Mouse (Mus musculus) forebrain, embryonic 15.5 days (tissue): ENCODE data around the gene Srgap1. TPM values are rescaled to one million over a fixed set of nuclear protein-coding genes. Genes with fewer than 3 reads are reported as not detected.
A peak's percentile ranks its signal among the peaks of the same experiment; 100 is the strongest.

ENCODE experiments used
- ATAC-seq: fragments of 200-750 bp; cut with Nextera tagmentation; replicated peaks from 2 replicates; pipeline ENCODE4 v1.8.0; 2017; ENCODE audit warnings: mild to moderate bottlenecking, moderate TSS enrichment, moderate library complexity
- H3K27ac ChIP-seq: fragments of 300-500 bp; sonication (generic); replicated peaks from 2 replicates; pipeline ENCODE4 v1.5.1; 2015; ENCODE audit warnings: mild to moderate bottlenecking, inconsistent platforms
- H3K27me3 ChIP-seq: fragments of 300-500 bp; sonication (generic); 2 replicates; pipeline ENCODE4 v1.6.1; 2015; ENCODE audit warnings: inconsistent platforms
- H3K36me3 ChIP-seq: fragments of 300-500 bp; sonication (generic); 2 replicates; pipeline ENCODE4 v1.6.1; 2015; ENCODE audit warnings: mild to moderate bottlenecking, inconsistent platforms
- H3K4me1 ChIP-seq: fragments of 300-500 bp; sonication (generic); 2 replicates; pipeline ENCODE4 v1.6.1; 2015; ENCODE audit warnings: inconsistent platforms
- H3K4me2 ChIP-seq: fragments of 300-500 bp; sonication (generic); replicated peaks from 2 replicates; pipeline ENCODE4 v1.6.1; 2015; ENCODE audit warnings: mild to moderate bottlenecking, inconsistent platforms
- H3K4me3 ChIP-seq: fragments of 300-500 bp; sonication (generic); 2 replicates; pipeline ENCODE4 v1.5.1; 2015; ENCODE audit warnings: mild to moderate bottlenecking, inconsistent platforms
- H3K9ac ChIP-seq: fragments of 300-500 bp; sonication (generic); replicated peaks from 2 replicates; pipeline ENCODE4 v1.6.1; 2015; ENCODE audit warnings: mild to moderate bottlenecking, inconsistent platforms
- H3K9me3 ChIP-seq: fragments of 300-500 bp; sonication (generic); 2 replicates; pipeline ENCODE4 v1.6.1; 2016; ENCODE audit warnings: inconsistent platforms
- WGBS: fragments of 180-500 bp; shearing (Covaris S2); methylation state at CpG from one replicate; pipeline ENCODE4 v1.1.7; 2015; ENCODE audit warnings: mixed read lengths; 5-methylcytosine and 5-hydroxymethylcytosine counted together
- polyA plus RNA-seq: library from polyadenylated mRNA; unstranded; fragments of >200 nt; fragmentation: Nextera tagmentation; extraction: Ambion mirVana; gene quantifications from 2 replicates; pipeline ENCODE4 v1.2.1, GENCODE M21; 2015

The Srgap1 gene
- polyA plus RNA-seq = 31.9 and 34.7 TPM in 2 replicates

DNA sequence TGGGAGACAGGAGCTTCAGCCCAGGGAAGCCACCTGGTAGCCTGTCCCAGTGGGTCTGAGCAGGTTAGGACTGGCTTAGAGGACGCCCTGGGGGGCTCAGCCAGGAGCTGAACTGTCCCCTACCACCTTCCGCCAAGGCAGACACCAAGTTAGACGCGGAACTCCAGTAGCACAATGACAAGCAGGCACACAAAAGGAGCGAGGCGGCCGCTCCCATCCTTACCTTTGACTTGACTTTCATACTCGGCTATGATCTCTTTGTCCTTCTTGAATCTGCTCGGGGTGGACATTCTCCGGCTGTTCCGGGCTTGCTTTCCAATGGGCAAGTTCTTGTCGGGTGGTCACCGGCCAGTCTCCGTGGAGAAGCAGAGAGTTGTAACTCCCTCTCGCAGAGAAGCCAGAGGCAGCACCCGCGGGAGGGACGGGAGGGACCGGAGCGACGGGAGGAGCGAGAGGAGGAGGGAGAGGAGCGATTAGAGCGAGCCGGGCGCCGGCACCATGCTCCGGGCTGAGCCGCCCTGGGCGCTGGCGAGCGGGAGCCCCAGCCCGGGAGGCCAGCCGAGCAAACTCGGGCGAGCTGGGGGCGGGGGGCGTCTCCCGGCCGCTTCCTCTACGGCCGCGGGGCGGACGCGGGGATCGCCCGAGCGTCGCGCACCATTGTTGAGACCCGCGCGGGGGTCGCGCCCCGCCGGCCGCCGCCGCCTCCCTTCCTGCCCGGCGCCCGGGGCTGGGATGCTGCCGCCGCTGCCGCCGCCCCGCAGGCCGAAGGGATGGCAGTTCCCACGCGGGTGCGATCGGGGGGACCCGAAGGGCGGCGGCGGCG is at the start of gene Srgap1:
Gene Srgap1 (minus strand): TSS at position 412 of the 823 bp plus-strand sequence.
- peak within 1 kb of the TSS; percentile 83 for H3K27ac ChIP-seq
- peak; percentile 88 for ATAC-seq
- peak within 1 kb of the TSS; percentile 45 for H3K4me2 ChIP-seq
- peak within 1 kb of the TSS; percentile 54 for H3K4me3 ChIP-seq
- peaks cover 12% of the 10 kb centered on the region; the same call in 1 of the 2 replicates for H3K4me1 ChIP-seq
- H3K9me3 ChIP-seq = no peaks in the 10 kb centered on the region
- H3K9ac ChIP-seq = peak within 1 kb of the TSS; percentile 78
- no peaks in the 10 kb centered on the region for H3K27me3 ChIP-seq
- WGBS = under 1% methylated on average over 55 of the region's 79 CpGs
- no peaks in the 10 kb centered on the region for H3K36me3 ChIP-seq

DNA sequence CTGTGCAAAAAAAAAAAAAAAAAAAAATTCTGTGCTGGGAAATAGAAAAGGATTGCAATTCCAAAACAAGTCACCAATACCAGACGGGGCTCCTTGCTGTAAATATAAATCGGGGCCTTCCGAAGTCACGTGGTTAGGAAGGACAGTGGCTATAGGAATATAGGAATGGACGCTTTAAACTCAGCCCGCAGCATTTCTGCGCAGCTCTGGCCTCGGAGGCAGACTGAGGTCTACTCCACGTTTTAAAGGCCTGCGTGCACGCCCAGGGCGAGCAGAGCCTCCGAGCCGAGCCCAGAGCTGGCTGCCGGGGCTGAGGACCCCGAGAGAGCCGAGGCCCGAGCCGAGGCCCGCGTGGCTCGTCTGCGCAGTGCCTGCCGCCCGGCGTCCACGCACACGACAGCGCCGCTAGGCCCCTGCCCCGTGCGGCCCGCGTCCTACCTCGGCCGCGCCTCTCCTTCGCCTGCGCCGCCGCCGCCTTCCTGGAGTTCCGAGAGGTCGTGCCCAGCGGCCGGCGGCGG is 49.4 kb upstream of the Srgap1 start:
- H3K9ac ChIP-seq = peak overlapping the region; percentile 80
- peaks cover 11% of the 10 kb centered on the region for H3K4me1 ChIP-seq
- peak overlapping the region; percentile 87 for H3K27ac ChIP-seq
- H3K27me3 ChIP-seq = no peaks in the 10 kb centered on the region
- peak; percentile 83 for ATAC-seq
- peaks cover 4% of the 10 kb centered on the region; the same call in 1 of the 2 replicates for H3K36me3 ChIP-seq
- WGBS = 0% methylated on average over 48 of the region's 48 CpGs
- no peaks in the 10 kb centered on the region for H3K9me3 ChIP-seq
- peak overlapping the region; percentile 76 for H3K4me2 ChIP-seq
- H3K4me3 ChIP-seq = peak overlapping the region; percentile 76

DNA sequence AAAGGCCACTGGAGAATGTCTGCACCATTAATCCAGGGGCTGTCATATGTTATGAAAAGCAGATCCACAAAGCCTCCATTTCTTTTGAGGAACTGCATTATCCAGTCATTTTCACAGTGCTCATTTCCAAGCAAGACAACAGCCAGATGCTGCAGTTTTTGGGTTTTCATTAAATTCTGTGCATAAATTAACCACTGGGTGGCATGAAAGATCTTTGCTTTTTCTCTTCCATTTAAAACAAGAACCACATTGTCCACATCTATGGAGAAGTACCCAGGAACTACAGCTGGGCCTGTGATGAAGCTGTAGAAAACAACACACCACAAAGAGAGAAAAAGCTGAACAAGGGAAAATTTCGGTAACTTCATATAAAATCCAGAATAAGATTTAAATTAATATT is 43.4 kb upstream of the Srgap1 start:
- H3K27me3 ChIP-seq = no peaks in the 10 kb centered on the region
- H3K4me2 ChIP-seq = no peak overlapping the region
- 98% methylated on average over 1 of the region's 1 CpGs for WGBS
- H3K9me3 ChIP-seq = peaks cover 17% of the 10 kb centered on the region
- H3K4me3 ChIP-seq = no peak overlapping the region
- no peak for ATAC-seq
- H3K27ac ChIP-seq = no peak overlapping the region
- no peak overlapping the region for H3K9ac ChIP-seq
- peaks cover 34% of the 10 kb centered on the region for H3K36me3 ChIP-seq
- H3K4me1 ChIP-seq = peaks cover 6% of the 10 kb centered on the region

DNA sequence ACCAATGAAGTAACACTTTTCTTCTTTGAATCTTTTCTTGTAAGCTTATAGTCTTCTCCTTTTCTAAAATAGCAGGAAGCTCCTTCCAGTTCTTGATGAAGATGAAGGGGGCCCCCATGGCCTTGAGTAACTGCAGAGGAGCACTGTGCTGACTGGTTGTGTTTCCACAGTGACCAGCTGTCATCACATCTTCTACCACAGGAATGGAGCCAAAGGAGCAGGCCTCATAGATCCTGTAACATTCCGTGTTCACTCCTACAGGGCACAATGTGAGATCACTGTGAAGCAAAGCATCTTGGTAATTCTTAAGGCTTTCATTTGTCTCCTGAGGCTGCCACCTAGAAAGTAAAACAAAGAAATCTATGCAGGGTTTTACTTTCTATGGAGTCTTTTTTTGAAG is 34.2 kb upstream of the Srgap1 start:
- Histone ChIP-seq H3K36me3 (peaks cover 11% of the 10 kb centered on the region), H3K9ac (no peak overlapping the region), H3K27ac (no peak overlapping the region), H3K4me1 (no peaks in the 10 kb centered on the region), H3K9me3 (peaks cover 8% of the 10 kb centered on the region; the same call in 1 of the 2 replicates), H3K27me3 (no peaks in the 10 kb centered on the region), H3K4me2 (no peak overlapping the region), H3K4me3 (no peak overlapping the region)
- 98% methylated on average over 1 of the region's 1 CpGs for WGBS
- ATAC-seq = no peak

DNA sequence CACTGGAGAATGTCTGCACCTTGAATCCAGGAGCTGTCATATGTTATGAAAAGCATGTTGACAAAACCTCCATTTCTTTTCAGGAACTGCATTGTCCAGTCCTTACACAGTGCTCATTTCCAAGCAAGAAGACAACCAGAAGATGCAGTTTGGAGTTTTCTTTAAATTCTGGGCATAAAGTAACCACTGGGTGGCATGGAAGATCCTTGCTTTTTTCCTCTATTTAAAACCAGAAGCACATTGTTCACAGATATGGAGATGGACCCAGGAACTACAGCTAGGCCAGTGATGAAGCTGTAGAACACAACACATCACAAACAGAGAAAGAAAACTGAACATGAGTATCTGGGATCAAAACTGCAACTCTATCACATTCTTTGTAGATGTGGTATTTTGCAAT is 22.0 kb upstream of the Srgap1 start:
- no peak overlapping the region for H3K4me3 ChIP-seq
- no peak for ATAC-seq
- no peaks in the 10 kb centered on the region for H3K4me1 ChIP-seq
- H3K4me2 ChIP-seq = no peak overlapping the region
- H3K27me3 ChIP-seq = no peaks in the 10 kb centered on the region
- H3K9ac ChIP-seq = no peak overlapping the region
- no peaks in the 10 kb centered on the region for H3K9me3 ChIP-seq
- H3K27ac ChIP-seq = no peak overlapping the region
- no peaks in the 10 kb centered on the region for H3K36me3 ChIP-seq

DNA sequence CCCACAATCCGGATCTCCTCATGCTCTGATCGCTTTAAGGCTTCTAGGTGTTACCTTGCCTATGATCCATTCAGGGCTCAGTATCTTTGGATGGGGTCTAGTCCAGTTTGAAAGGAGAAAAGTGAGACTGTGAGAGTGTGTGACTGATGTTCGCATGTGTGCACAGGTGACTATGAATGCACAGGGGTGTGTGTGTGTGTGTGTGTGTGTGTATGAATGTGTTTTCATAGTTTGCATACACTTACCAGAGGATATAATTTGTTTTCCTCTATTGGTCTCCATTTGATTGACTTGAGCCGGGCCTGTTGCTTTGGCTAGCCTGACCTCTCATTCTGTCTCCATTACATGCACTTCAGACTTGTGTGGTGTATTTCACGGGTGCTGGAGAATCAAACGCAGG is 8.7 kb upstream of the Srgap1 start:
- Histone ChIP-seq H3K27me3 (no peaks in the 10 kb centered on the region), H3K9ac (no peak overlapping the region), H3K4me2 (no peak overlapping the region), H3K27ac (no peak overlapping the region), H3K4me3 (no peak overlapping the region), H3K36me3 (no peaks in the 10 kb centered on the region), H3K4me1 (no peaks in the 10 kb centered on the region), H3K9me3 (no peaks in the 10 kb centered on the region)
- ATAC-seq = no peak
- WGBS = 87% methylated on average over 6 of the region's 6 CpGs

DNA sequence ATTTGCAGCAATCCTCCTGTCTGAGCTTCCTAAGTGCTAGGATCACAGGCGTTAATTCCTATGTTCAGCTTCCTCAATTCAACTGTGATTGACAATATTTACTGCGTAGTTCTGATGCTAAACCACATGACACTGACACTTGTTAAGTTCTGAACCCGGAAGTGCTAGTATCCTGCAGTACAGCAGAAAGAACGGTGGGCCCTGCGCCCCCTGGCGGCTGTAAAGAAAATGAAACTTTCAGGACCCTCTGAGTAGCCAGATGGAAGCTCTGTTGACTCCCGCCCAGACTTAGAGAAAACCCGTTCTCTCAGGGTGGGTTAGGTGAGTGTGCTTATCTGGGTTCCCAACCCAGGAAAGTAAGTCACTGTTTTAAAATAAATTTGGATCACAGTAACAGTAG is 7.4 kb upstream of the Srgap1 start:
- H3K27ac ChIP-seq = no peak overlapping the region
- no peaks in the 10 kb centered on the region for H3K27me3 ChIP-seq
- WGBS = 12% methylated on average over 8 of the region's 8 CpGs
- peak; percentile 81 for ATAC-seq
- H3K36me3 ChIP-seq = no peaks in the 10 kb centered on the region
- no peaks in the 10 kb centered on the region for H3K9me3 ChIP-seq
- no peak overlapping the region for H3K4me3 ChIP-seq
- H3K9ac ChIP-seq = no peak overlapping the region
- H3K4me2 ChIP-seq = no peak overlapping the region
- no peaks in the 10 kb centered on the region for H3K4me1 ChIP-seq

DNA sequence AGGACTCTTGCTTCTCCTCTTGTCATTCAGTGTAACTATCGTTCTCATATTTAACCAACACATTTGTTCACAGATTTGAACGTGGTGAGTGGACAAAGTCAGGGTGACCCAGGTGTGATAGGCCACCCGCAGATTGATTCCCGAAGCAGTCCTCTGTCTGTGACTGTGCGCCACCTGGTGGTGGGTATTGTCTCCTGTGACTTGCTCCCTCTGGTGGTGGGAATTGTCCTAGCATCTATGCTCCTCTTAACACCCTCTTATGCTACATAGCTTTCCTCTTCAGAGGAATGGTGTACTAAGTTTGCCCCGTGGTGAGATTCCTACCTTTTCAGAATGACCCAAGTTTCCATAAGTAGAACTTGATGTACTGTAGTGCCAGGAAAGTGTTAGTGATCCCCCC is 4.7 kb upstream of the Srgap1 start:
- no peak overlapping the region for H3K9ac ChIP-seq

DNA sequence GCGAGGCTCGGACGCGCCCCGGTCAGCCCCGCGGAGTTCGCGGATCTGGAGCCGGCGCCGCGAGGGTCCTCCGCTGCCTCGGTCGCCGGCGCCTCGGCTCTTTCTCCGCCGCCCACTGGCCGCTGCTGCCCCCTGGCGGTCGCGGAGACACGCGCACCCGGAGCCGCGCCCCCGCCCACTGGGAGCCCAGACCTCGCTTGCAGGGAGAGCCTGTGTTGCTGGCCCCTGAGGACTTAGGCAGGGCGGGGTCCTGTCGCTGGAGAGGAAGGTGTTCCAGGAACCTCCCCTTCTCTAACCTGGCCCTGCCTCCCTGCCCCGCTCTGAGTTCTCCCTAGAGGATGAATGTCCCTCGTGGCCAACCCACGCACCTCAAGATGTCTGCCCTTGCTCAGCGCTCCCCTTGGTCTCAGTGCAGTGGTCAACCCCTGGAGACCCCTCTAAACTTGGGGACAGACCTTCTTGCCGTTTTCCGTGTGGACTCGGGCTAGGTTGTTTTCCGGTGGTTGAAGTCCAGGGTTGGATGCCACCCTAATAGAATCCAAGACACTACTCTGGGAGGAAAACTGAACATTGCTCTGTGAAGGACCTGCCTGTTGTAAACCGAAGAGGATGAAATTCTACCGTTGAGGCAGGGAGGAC is 731 bp upstream of the Srgap1 start:
- peak overlapping the region; percentile 83 for H3K27ac ChIP-seq
- no peaks in the 10 kb centered on the region for H3K27me3 ChIP-seq
- peaks cover 12% of the 10 kb centered on the region; the same call in 1 of the 2 replicates for H3K4me1 ChIP-seq
- H3K4me2 ChIP-seq = peak overlapping the region; percentile 45
- H3K4me3 ChIP-seq = peak overlapping the region; percentile 54
- ATAC-seq = peak; percentile 79
- peak overlapping the region; percentile 78 for H3K9ac ChIP-seq
- no peaks in the 10 kb centered on the region for H3K36me3 ChIP-seq
- no peaks in the 10 kb centered on the region for H3K9me3 ChIP-seq
- 10% methylated on average over 44 of the region's 44 CpGs for WGBS

More for the DNA sequence above, 4.7 kb upstream of the Srgap1 start:
- 34% methylated on average over 6 of the region's 6 CpGs for WGBS
- no peak for ATAC-seq
- Histone ChIP-seq H3K4me3 (no peak overlapping the region), H3K27ac (no peak overlapping the region), H3K4me2 (no peak overlapping the region), H3K27me3 (no peaks in the 10 kb centered on the region), H3K36me3 (no peaks in the 10 kb centered on the region), H3K9me3 (no peaks in the 10 kb centered on the region), H3K4me1 (no peaks in the 10 kb centered on the region)

DNA sequence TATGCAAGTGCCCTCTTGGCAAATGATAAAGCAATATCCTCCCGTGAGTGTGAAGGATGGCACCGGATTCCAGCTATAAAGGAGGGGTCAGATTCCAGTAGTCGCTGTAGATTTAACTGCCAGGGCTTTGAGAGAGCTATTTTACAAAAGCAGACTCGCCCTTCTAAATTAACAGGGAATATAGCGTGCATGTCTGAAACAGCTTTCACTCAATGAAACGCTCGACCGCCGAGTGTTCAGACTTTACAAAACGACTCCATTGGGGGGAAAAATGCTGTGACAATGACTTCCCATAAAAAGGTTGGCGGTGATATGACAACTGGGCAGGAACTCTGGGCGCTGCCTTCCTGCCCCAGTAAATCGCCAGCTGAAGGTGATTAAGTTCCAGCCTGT is 608 bp downstream of the Srgap1 start:
- H3K9ac ChIP-seq = peak overlapping the region; percentile 78
- under 1% methylated on average over 13 of the region's 13 CpGs for WGBS
- peak overlapping the region; percentile 45 for H3K4me2 ChIP-seq
- H3K9me3 ChIP-seq = no peaks in the 10 kb centered on the region
- no peak for ATAC-seq
- no peaks in the 10 kb centered on the region for H3K27me3 ChIP-seq
- no peaks in the 10 kb centered on the region for H3K36me3 ChIP-seq
- H3K4me1 ChIP-seq = peaks cover 12% of the 10 kb centered on the region; the same call in 1 of the 2 replicates
- H3K27ac ChIP-seq = peak overlapping the region; percentile 83
- H3K4me3 ChIP-seq = peak overlapping the region; percentile 54

DNA sequence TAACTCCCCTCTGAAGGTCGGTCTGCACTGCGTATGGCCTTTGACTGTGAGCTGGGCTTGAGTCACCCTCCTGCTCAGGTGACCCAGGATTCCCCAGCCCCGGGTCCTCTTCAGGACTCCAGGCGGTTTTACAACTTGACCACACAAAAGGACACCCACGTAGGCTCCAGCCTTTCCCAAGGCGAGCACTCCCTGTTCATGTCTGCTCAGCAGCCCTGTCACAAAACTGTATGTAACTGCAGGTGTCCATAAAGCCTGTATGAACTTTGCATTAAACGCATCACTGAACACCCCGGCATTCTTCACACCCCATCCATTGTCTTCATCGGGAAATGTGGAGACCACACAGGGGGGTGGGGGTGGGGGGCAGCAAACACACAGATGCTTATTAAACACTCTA is 1.2 kb downstream of the Srgap1 start:
- Histone ChIP-seq H3K4me1 (peaks cover 12% of the 10 kb centered on the region; the same call in 1 of the 2 replicates), H3K27ac (peak overlapping the region; percentile 83), H3K36me3 (no peaks in the 10 kb centered on the region), H3K9me3 (no peaks in the 10 kb centered on the region), H3K9ac (peak overlapping the region; percentile 78), H3K4me3 (peak overlapping the region; percentile 54), H3K27me3 (no peaks in the 10 kb centered on the region), H3K4me2 (peak overlapping the region; percentile 45)
- ATAC-seq = no peak
- 9% methylated on average over 9 of the region's 9 CpGs for WGBS

DNA sequence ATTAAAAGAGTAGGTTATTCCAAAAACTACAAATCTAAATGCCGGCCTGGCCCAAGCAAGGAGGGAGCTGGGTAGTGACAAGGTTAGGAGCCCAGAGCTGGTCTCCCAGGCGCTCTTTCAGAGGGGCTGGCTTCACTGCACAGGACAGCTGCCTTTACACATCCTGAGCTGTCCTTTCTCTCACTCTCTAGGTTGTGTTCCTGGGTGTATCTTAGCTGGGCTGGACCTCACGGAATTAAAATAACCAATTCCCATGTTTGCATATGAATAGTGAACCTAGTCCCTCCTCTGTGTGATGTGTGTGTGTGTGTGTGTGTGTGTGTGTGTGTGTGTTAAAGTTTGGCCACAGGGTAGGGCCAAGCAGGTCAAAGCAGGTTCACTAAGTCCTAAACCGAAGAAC is 2.2 kb downstream of the Srgap1 start:
- H3K27ac ChIP-seq = no peak overlapping the region
- H3K4me2 ChIP-seq = peak overlapping the region; percentile 45
- 68% methylated on average over 4 of the region's 4 CpGs for WGBS
- H3K4me1 ChIP-seq = peaks cover 12% of the 10 kb centered on the region; the same call in 1 of the 2 replicates
- H3K27me3 ChIP-seq = no peaks in the 10 kb centered on the region
- peak overlapping the region; percentile 54 for H3K4me3 ChIP-seq
- no peaks in the 10 kb centered on the region for H3K9me3 ChIP-seq
- H3K36me3 ChIP-seq = no peaks in the 10 kb centered on the region
- ATAC-seq = no peak
- H3K9ac ChIP-seq = 0 out of 2 replicates have a peak overlapping the region, but pooled peaks have one; percentile 14
